Mouse (Mus musculus) hindbrain, embryonic 12.5 days (tissue): ENCODE measurements around the gene Ttll5. TPM values are rescaled to one million over a fixed set of nuclear protein-coding genes. Genes with fewer than 3 reads are reported as not detected.

Experiments used
- ATAC-seq: fragments of 200-750 bp; cut with Nextera tagmentation; 2 replicates; pipeline ENCODE4 v1.8.0; 2017; ENCODE audit warnings: moderate TSS enrichment; ENCODE audit not compliant: low FRiP score
- H3K27ac ChIP-seq: fragments of 300-500 bp; sonication (generic); 2 replicates; pipeline ENCODE4 v1.5.1; 2016; ENCODE audit warnings: mild to moderate bottlenecking
- H3K27me3 ChIP-seq: fragments of 300-500 bp; sonication (generic); 2 replicates; pipeline ENCODE4 v1.6.1; 2016; ENCODE audit warnings: mild to moderate bottlenecking
- H3K36me3 ChIP-seq: fragments of 300-500 bp; sonication (generic); 2 replicates; pipeline ENCODE4 v1.6.1; 2016; ENCODE audit warnings: mild to moderate bottlenecking
- H3K4me1 ChIP-seq: fragments of 300-500 bp; sonication (generic); 2 replicates; pipeline ENCODE4 v1.6.1; 2016
- H3K4me2 ChIP-seq: fragments of 300-500 bp; sonication (generic); replicated peaks from 2 replicates; pipeline ENCODE4 v1.6.1; 2016; ENCODE audit warnings: mild to moderate bottlenecking
- H3K4me3 ChIP-seq: fragments of 300-500 bp; sonication (generic); 2 replicates; pipeline ENCODE4 v1.5.1; 2016; ENCODE audit warnings: mild to moderate bottlenecking
- H3K9ac ChIP-seq: fragments of 300-500 bp; sonication (generic); 2 replicates; pipeline ENCODE4 v1.6.1; 2016; ENCODE audit warnings: mild to moderate bottlenecking, moderate library complexity
- H3K9me3 ChIP-seq: fragments of 300-500 bp; sonication (generic); replicated peaks from 2 replicates; pipeline ENCODE4 v1.6.1; 2016; ENCODE audit warnings: mild to moderate bottlenecking
- WGBS: fragments of 180-500 bp; shearing (Covaris S2); methylation state at CpG from one replicate; pipeline ENCODE4 v1.1.7; 2016; 5-methylcytosine and 5-hydroxymethylcytosine counted together
- polyA plus RNA-seq: library from polyadenylated mRNA; unstranded; fragments of >200 nt; fragmentation: Nextera tagmentation; extraction: Ambion mirVana; gene quantifications from 2 replicates; pipeline ENCODE4 v1.2.1, GENCODE M21; 2016

Ttll5 gene
- polyA plus RNA-seq, 1 experiment from 2014 or later: 15.9 TPM

DNA sequence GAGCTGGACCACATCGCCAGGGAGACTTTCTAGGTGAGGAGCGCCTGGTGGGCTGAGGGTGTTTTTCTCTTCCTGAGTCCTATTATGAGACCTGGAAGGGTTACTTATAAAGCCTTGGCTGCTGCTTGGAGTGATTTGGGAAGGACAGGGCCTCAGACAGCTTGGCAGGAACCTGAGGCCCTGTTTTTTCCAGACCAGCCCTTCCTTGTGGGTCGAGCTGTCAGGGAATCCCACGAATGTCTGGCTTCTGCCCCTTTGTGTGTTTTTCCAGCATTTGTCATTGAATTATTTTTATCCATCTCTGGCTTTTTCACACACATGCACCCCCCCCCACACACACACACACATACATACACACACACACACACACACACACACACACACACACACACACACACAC lies 136.2 kb downstream of the Ttll5 start:
- 0 out of 2 replicates have a peak, but pooled peaks cover 4% of the 10 kb centered on the region for H3K36me3 ChIP-seq
- H3K9me3 ChIP-seq: no peaks in the 10 kb centered on the region
- WGBS: 88% methylated on average over 4 of the region's 4 CpGs
- H3K4me2 ChIP-seq: no peak overlapping the region
- ATAC-seq: no peak
- H3K4me3 ChIP-seq: no peak overlapping the region
- peaks cover 8% of the 10 kb centered on the region; the same call in 1 of the 2 replicates for H3K4me1 ChIP-seq
- H3K9ac ChIP-seq: no peak overlapping the region
- no peaks in the 10 kb centered on the region for H3K27me3 ChIP-seq
- H3K27ac ChIP-seq: no peak overlapping the region

GRCm38 (mm10) chr12:85963160-85963559 lies 138.7 kb downstream of the Ttll5 start:
- Histone ChIP-seq H3K27ac (no peak overlapping the region), H3K4me1 (peaks cover 8% of the 10 kb centered on the region; the same call in 1 of the 2 replicates), H3K9ac (no peak overlapping the region), H3K27me3 (no peaks in the 10 kb centered on the region), H3K36me3 (0 out of 2 replicates have a peak, but pooled peaks cover 4% of the 10 kb centered on the region), H3K9me3 (no peaks in the 10 kb centered on the region), H3K4me3 (no peak overlapping the region), H3K4me2 (no peak overlapping the region)
- ATAC-seq: no peak
- WGBS: 88% methylated on average over 2 of the region's 2 CpGs

DNA sequence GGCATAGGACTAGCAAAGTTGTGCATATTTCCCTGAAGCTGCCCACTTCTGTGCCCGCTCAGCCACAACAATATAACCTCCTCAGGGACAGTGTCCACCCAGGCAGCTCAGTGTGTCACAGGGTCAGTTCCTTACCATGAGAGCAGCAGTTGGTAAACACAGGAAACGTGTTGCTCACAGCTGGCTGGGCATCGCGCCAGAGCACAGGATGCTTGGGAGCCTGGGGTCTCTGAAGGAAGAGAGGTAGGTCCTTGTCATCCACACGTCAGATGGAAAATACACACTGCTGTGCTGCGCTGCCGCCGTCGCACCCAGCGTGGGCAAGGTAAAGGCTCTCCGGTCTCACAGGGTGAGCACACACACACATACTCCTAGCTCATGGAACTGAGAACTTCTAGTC lies 139.2 kb downstream of the Ttll5 start:
- no peaks in the 10 kb centered on the region for H3K27me3 ChIP-seq
- H3K9me3 ChIP-seq: no peaks in the 10 kb centered on the region
- 81% methylated on average over 11 of the region's 11 CpGs for WGBS
- no peak overlapping the region for H3K9ac ChIP-seq
- 0 out of 2 replicates have a peak, but pooled peaks cover 4% of the 10 kb centered on the region for H3K36me3 ChIP-seq
- no peak overlapping the region for H3K4me2 ChIP-seq
- peaks cover 14% of the 10 kb centered on the region; the same call in 1 of the 2 replicates for H3K4me1 ChIP-seq
- H3K4me3 ChIP-seq: no peak overlapping the region
- ATAC-seq: no peak
- no peak overlapping the region for H3K27ac ChIP-seq

DNA sequence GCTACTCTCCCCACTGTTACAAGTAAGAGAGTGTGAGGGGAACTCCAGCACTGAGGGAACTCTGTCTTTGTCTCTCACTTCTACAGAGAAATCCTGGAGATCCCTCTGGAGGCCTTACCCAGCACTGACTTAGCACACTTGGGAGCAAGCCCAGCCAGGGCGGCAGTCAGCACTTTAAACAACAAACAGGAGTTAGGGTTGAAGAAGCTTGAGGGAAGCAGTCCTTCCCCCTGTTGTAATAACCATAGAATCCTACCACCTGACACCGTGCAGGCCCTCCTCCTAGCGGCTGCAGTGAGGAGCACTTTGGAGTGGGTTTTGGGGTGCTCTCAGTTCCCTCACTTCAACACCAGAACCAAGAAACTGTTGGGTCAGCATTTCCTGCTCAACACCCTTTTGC lies 140.0 kb downstream of the Ttll5 start:
- Histone ChIP-seq H3K36me3 (0 out of 2 replicates have a peak, but pooled peaks cover 4% of the 10 kb centered on the region), H3K27ac (no peak overlapping the region), H3K27me3 (no peaks in the 10 kb centered on the region), H3K4me2 (no peak overlapping the region), H3K4me3 (no peak overlapping the region), H3K9ac (no peak overlapping the region), H3K4me1 (peaks cover 16% of the 10 kb centered on the region; the same call in 1 of the 2 replicates), H3K9me3 (no peaks in the 10 kb centered on the region)
- WGBS: 86% methylated on average over 3 of the region's 3 CpGs
- no peak for ATAC-seq

GRCm38 (mm10) chr12:85967812-85968211 lies 143.4 kb downstream of the Ttll5 start:
- no peaks in the 10 kb centered on the region for H3K9me3 ChIP-seq
- no peak for ATAC-seq
- peaks cover 12% of the 10 kb centered on the region for H3K4me1 ChIP-seq
- H3K27ac ChIP-seq: no peak overlapping the region
- H3K36me3 ChIP-seq: 0 out of 2 replicates have a peak, but pooled peaks cover 4% of the 10 kb centered on the region
- H3K9ac ChIP-seq: no peak overlapping the region
- H3K27me3 ChIP-seq: no peaks in the 10 kb centered on the region
- no peak overlapping the region for H3K4me3 ChIP-seq
- H3K4me2 ChIP-seq: no peak overlapping the region

DNA sequence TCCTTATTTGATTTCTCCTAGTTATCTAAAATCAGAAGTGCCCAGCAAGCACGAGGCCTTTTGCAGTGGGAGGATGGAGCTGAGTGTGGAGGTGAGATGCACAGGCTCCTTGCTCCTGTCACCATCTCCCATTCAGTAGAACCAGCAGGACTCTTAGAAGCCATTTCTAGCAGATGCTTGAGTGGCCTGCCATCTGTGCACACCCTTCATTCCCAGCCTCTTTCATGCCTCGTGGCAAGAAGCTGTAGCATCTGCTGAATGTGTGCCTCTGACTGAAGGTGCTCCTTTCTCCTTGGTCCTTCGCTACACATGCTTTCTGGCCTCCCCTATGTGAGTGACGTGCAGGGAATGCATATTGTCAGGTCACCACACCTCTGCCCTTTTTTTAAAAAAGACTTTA lies 143.9 kb downstream of the Ttll5 start:
- no peak overlapping the region for H3K4me2 ChIP-seq
- no peak overlapping the region for H3K4me3 ChIP-seq
- peaks cover 12% of the 10 kb centered on the region for H3K4me1 ChIP-seq
- ATAC-seq: no peak
- 79% methylated on average over 4 of the region's 4 CpGs for WGBS
- H3K9ac ChIP-seq: no peak overlapping the region
- H3K36me3 ChIP-seq: 0 out of 2 replicates have a peak, but pooled peaks cover 4% of the 10 kb centered on the region
- no peaks in the 10 kb centered on the region for H3K27me3 ChIP-seq
- H3K27ac ChIP-seq: no peak overlapping the region
- no peaks in the 10 kb centered on the region for H3K9me3 ChIP-seq

GRCm38 (mm10) chr12:85969571-85969970 lies 145.1 kb downstream of the Ttll5 start:
- H3K4me1 ChIP-seq: peaks cover 14% of the 10 kb centered on the region; the same call in 1 of the 2 replicates
- H3K4me3 ChIP-seq: no peak overlapping the region
- H3K9me3 ChIP-seq: no peaks in the 10 kb centered on the region
- no peak overlapping the region for H3K27ac ChIP-seq
- no peak for ATAC-seq
- 66% methylated on average over 5 of the region's 5 CpGs for WGBS
- H3K36me3 ChIP-seq: no peaks in the 10 kb centered on the region
- no peak overlapping the region for H3K4me2 ChIP-seq
- H3K9ac ChIP-seq: no peak overlapping the region
- no peaks in the 10 kb centered on the region for H3K27me3 ChIP-seq

- no peak for ATAC-seq
- Histone ChIP-seq H3K4me3 (no peak overlapping the region), H3K27me3 (no peaks in the 10 kb centered on the region), H3K36me3 (no peaks in the 10 kb centered on the region), H3K4me2 (no peak overlapping the region), H3K9me3 (no peaks in the 10 kb centered on the region), H3K9ac (no peak overlapping the region), H3K27ac (no peak overlapping the region), H3K4me1 (peaks cover 14% of the 10 kb centered on the region; the same call in 1 of the 2 replicates)
- 65% methylated on average over 5 of the region's 5 CpGs for WGBS
These were observed 145.7 kb downstream of the Ttll5 start for GRCm38 (mm10) chr12:85970191-85970590.

DNA sequence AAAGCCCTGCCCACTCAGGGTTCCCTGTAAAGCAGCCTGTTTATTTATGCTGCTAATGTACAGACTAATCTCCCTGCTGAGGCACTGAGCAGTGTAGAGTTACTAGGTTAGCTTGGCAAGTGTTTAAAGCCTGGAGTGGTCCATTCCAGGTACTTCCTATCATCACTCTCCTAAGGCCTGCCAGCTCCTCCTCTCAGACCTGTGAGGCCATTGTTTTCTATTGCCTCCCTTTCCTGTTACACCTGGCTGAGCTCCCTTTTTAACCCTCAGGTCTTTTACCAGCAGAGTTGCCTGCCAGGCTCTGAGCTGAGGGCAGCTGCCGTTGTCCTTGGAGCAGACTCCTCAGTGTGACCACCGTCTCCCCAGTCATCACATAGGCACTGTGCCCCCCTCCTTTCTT lies 146.3 kb downstream of the Ttll5 start:
- Histone ChIP-seq H3K27ac (no peak overlapping the region), H3K9ac (no peak overlapping the region), H3K27me3 (no peaks in the 10 kb centered on the region), H3K36me3 (no peaks in the 10 kb centered on the region), H3K4me2 (no peak overlapping the region), H3K4me1 (peaks cover 14% of the 10 kb centered on the region; the same call in 1 of the 2 replicates), H3K4me3 (no peak overlapping the region), H3K9me3 (no peaks in the 10 kb centered on the region)
- WGBS: 73% methylated on average over 2 of the region's 2 CpGs
- ATAC-seq: no peak

DNA sequence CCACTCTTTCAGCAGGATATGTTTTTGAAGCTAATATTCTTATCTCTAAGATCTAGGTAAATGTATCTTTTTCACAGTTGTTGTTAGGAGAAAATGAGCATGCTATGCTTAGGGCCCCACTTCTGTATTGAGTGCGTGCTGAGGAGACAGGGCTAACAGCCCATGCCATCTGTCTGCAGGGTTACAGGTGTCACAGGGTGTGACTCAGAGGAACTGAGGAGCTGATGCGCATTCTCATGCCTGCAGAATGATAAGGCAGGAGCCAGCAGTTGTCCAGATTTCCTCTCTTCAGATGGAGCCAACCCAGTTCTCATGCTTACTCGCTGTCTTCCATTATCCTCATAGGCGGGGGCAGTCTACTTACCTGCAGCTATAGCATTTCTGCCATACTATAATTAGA lies 147.2 kb downstream of the Ttll5 start:
- no peak overlapping the region for H3K4me3 ChIP-seq
- no peak for ATAC-seq
- no peak overlapping the region for H3K27ac ChIP-seq
- H3K4me2 ChIP-seq: no peak overlapping the region
- no peaks in the 10 kb centered on the region for H3K27me3 ChIP-seq
- peaks cover 14% of the 10 kb centered on the region; the same call in 1 of the 2 replicates for H3K4me1 ChIP-seq
- no peaks in the 10 kb centered on the region for H3K36me3 ChIP-seq
- no peak overlapping the region for H3K9ac ChIP-seq
- H3K9me3 ChIP-seq: no peaks in the 10 kb centered on the region
- WGBS: 86% methylated on average over 4 of the region's 4 CpGs

GRCm38 (mm10) chr12:85973526-85973925 lies 149.1 kb downstream of the Ttll5 start:
- ATAC-seq: no peak
- no peaks in the 10 kb centered on the region for H3K9me3 ChIP-seq
- H3K27me3 ChIP-seq: no peaks in the 10 kb centered on the region
- no peaks in the 10 kb centered on the region for H3K36me3 ChIP-seq
- H3K27ac ChIP-seq: no peak overlapping the region
- peaks cover 11% of the 10 kb centered on the region; the same call in 1 of the 2 replicates for H3K4me1 ChIP-seq
- WGBS: 75% methylated on average over 4 of the region's 4 CpGs
- no peak overlapping the region for H3K4me3 ChIP-seq
- no peak overlapping the region for H3K4me2 ChIP-seq
- H3K9ac ChIP-seq: no peak overlapping the region

GRCm38 (mm10) chr12:85974030-85974429 lies 149.6 kb downstream of the Ttll5 start:
- Histone ChIP-seq H3K27ac (no peak overlapping the region), H3K4me1 (peaks cover 7% of the 10 kb centered on the region; the same call in 1 of the 2 replicates), H3K36me3 (no peaks in the 10 kb centered on the region), H3K9ac (no peak overlapping the region), H3K9me3 (no peaks in the 10 kb centered on the region), H3K4me3 (no peak overlapping the region), H3K4me2 (no peak overlapping the region), H3K27me3 (no peaks in the 10 kb centered on the region)
- no peak for ATAC-seq
- WGBS: 63% methylated on average over 4 of the region's 4 CpGs

GRCm38 (mm10) chr12:85979996-85980395 lies 155.5 kb downstream of the Ttll5 start:
- no peak for ATAC-seq
- Histone ChIP-seq H3K36me3 (no peaks in the 10 kb centered on the region), H3K4me2 (no peak overlapping the region)

More at GRCm38 (mm10) chr12:85979996-85980395, 155.5 kb downstream of the Ttll5 start:
- H3K4me3 ChIP-seq: no peak overlapping the region
- no peaks in the 10 kb centered on the region for H3K4me1 ChIP-seq
- no peaks in the 10 kb centered on the region for H3K9me3 ChIP-seq
- WGBS: 91% methylated on average over 5 of the region's 5 CpGs
- H3K27me3 ChIP-seq: no peaks in the 10 kb centered on the region
- H3K9ac ChIP-seq: no peak overlapping the region
- H3K27ac ChIP-seq: no peak overlapping the region
